Mouse (Mus musculus) limb, embryonic 10.5 days (tissue): ENCODE measurements around the gene Nsg1. TPM values are rescaled to one million over a fixed set of nuclear protein-coding genes. Genes with fewer than 3 reads are reported as not detected.
A peak's percentile ranks its signal among the peaks of the same experiment; 100 is the strongest.

Experiments
- DNase-seq: peaks from one replicate; pipeline ENCODE4 v3.0.0-alpha.2; 2017; ENCODE audit warnings: low spot score
- H3K27ac ChIP-seq: fragments of 300-500 bp; sonication (generic); 2 replicates; pipeline ENCODE4 v1.5.1; 2016; ENCODE audit warnings: mild to moderate bottlenecking
- H3K27me3 ChIP-seq: fragments of 300-500 bp; sonication (generic); 2 replicates; pipeline ENCODE4 v1.6.1; 2016; ENCODE audit warnings: low read depth, mild to moderate bottlenecking; ENCODE audit not compliant: poor library complexity, severe bottlenecking
- H3K36me3 ChIP-seq: fragments of 300-500 bp; sonication (generic); 2 replicates; pipeline ENCODE4 v1.6.1; 2016; ENCODE audit warnings: mild to moderate bottlenecking, moderate library complexity
- H3K4me1 ChIP-seq: fragments of 300-500 bp; sonication (generic); 2 replicates; pipeline ENCODE4 v1.6.1; 2016
- H3K4me3 ChIP-seq: fragments of 300-500 bp; sonication (generic); 2 replicates; pipeline ENCODE4 v1.5.1; 2016; ENCODE audit warnings: mild to moderate bottlenecking, moderate library complexity
- H3K9me3 ChIP-seq: fragments of 300-500 bp; sonication (generic); replicated peaks from 2 replicates; pipeline ENCODE4 v1.6.1; 2016; ENCODE audit warnings: mild to moderate bottlenecking
- WGBS: fragments of 180-500 bp; shearing (Covaris S2); methylation state at CpG from one replicate; pipeline ENCODE4 v1.1.7; 2016; 5-methylcytosine and 5-hydroxymethylcytosine counted together
- polyA plus RNA-seq: library from polyadenylated mRNA; unstranded; fragments of >200 nt; fragmentation: Nextera tagmentation; extraction: Ambion mirVana; gene quantifications from 2 replicates; pipeline ENCODE4 v1.2.1, GENCODE M21; 2016

The Nsg1 gene
- 77.7 and 110 TPM in 2 replicates for polyA plus RNA-seq

- H3K36me3 ChIP-seq = peaks cover 30% of the 10 kb centered on the region
- peak within 1 kb of the TSS; percentile 92 for H3K27ac ChIP-seq
- H3K27me3 ChIP-seq = peaks cover 54% of the 10 kb centered on the region
- DNase-seq = peak; percentile 43
- no peaks in the 10 kb centered on the region for H3K9me3 ChIP-seq
- H3K4me3 ChIP-seq = peak within 1 kb of the TSS; percentile 69
- peaks cover 30% of the 10 kb centered on the region for H3K4me1 ChIP-seq
- 7% methylated on average over 35 of the region's 35 CpGs for WGBS
Observed at GRCm38 (mm10) chr5:38159634-38160413, at the start of gene Nsg1. TSS of gene Nsg1 (minus strand) at chr5:38159907.

- DNase-seq = no peak
- WGBS = 80% methylated on average over 8 of the region's 8 CpGs
- Histone ChIP-seq H3K27ac (no peak overlapping the region), H3K36me3 (peaks cover 75% of the 10 kb centered on the region), H3K9me3 (no peaks in the 10 kb centered on the region), H3K4me1 (peaks cover 5% of the 10 kb centered on the region; the same call in 1 of the 2 replicates), H3K4me3 (no peak overlapping the region), H3K27me3 (no peaks in the 10 kb centered on the region)
Observed at GRCm38 (mm10) chr5:38208985-38209384, 49.3 kb upstream of the Nsg1 start.

GRCm38 (mm10) chr5:38205303-38205726 is 45.6 kb upstream of the Nsg1 start:
- Histone ChIP-seq H3K4me1 (peaks cover 5% of the 10 kb centered on the region; the same call in 1 of the 2 replicates), H3K27me3 (no peaks in the 10 kb centered on the region), H3K4me3 (no peak overlapping the region), H3K27ac (no peak overlapping the region), H3K36me3 (peaks cover 77% of the 10 kb centered on the region), H3K9me3 (no peaks in the 10 kb centered on the region)
- no peak for DNase-seq
- 89% methylated on average over 7 of the region's 7 CpGs for WGBS

GRCm38 (mm10) chr5:38199686-38200085 is 40.0 kb upstream of the Nsg1 start:
- WGBS = 93% methylated on average over 2 of the region's 2 CpGs
- Histone ChIP-seq H3K4me1 (no peaks in the 10 kb centered on the region), H3K27me3 (no peaks in the 10 kb centered on the region), H3K4me3 (no peak overlapping the region), H3K36me3 (peaks cover 52% of the 10 kb centered on the region), H3K27ac (no peak overlapping the region), H3K9me3 (no peaks in the 10 kb centered on the region)
- DNase-seq = no peak

GRCm38 (mm10) chr5:38197482-38197823 is 37.7 kb upstream of the Nsg1 start:
- Histone ChIP-seq H3K4me1 (no peaks in the 10 kb centered on the region), H3K27me3 (no peaks in the 10 kb centered on the region), H3K9me3 (no peaks in the 10 kb centered on the region), H3K4me3 (no peak overlapping the region), H3K27ac (no peak overlapping the region), H3K36me3 (peaks cover 30% of the 10 kb centered on the region)
- WGBS = 26% methylated on average over 7 of the region's 7 CpGs
- DNase-seq = peak; percentile 91

GRCm38 (mm10) chr5:38196821-38197481 is 37.2 kb upstream of the Nsg1 start:
- H3K27ac ChIP-seq = no peak overlapping the region
- 69% methylated on average over 5 of the region's 5 CpGs for WGBS

GRCm38 (mm10) chr5:38195941-38196340 is 36.2 kb upstream of the Nsg1 start:
- Histone ChIP-seq H3K4me1 (no peaks in the 10 kb centered on the region), H3K27ac (no peak overlapping the region), H3K36me3 (peaks cover 15% of the 10 kb centered on the region), H3K4me3 (no peak overlapping the region), H3K9me3 (no peaks in the 10 kb centered on the region), H3K27me3 (no peaks in the 10 kb centered on the region)
- DNase-seq = no peak

More at GRCm38 (mm10) chr5:38196821-38197481, 37.2 kb upstream of the Nsg1 start:
- no peaks in the 10 kb centered on the region for H3K27me3 ChIP-seq
- H3K9me3 ChIP-seq = no peaks in the 10 kb centered on the region
- peaks cover 25% of the 10 kb centered on the region for H3K36me3 ChIP-seq
- no peak overlapping the region for H3K4me3 ChIP-seq
- H3K4me1 ChIP-seq = no peaks in the 10 kb centered on the region
- no peak for DNase-seq

GRCm38 (mm10) chr5:38194946-38195345 is 35.2 kb upstream of the Nsg1 start:
- Histone ChIP-seq H3K4me1 (no peaks in the 10 kb centered on the region), H3K27ac (no peak overlapping the region), H3K27me3 (no peaks in the 10 kb centered on the region), H3K4me3 (no peak overlapping the region), H3K36me3 (peaks cover 7% of the 10 kb centered on the region; the same call in 1 of the 2 replicates), H3K9me3 (no peaks in the 10 kb centered on the region)
- 60% methylated on average over 2 of the region's 2 CpGs for WGBS
- no peak for DNase-seq

GRCm38 (mm10) chr5:38190907-38191306 is 31.2 kb upstream of the Nsg1 start:
- Histone ChIP-seq H3K4me3 (no peak overlapping the region), H3K36me3 (no peaks in the 10 kb centered on the region), H3K9me3 (no peaks in the 10 kb centered on the region), H3K27ac (no peak overlapping the region), H3K4me1 (no peaks in the 10 kb centered on the region), H3K27me3 (no peaks in the 10 kb centered on the region)
- 95% methylated on average over 3 of the region's 3 CpGs for WGBS
- DNase-seq = no peak

GRCm38 (mm10) chr5:38187006-38187405 is 27.3 kb upstream of the Nsg1 start:
- Histone ChIP-seq H3K4me1 (no peaks in the 10 kb centered on the region), H3K9me3 (no peaks in the 10 kb centered on the region), H3K4me3 (no peak overlapping the region), H3K36me3 (no peaks in the 10 kb centered on the region), H3K27ac (no peak overlapping the region), H3K27me3 (no peaks in the 10 kb centered on the region)
- 90% methylated on average over 2 of the region's 2 CpGs for WGBS
- no peak for DNase-seq

- no peaks in the 10 kb centered on the region for H3K27me3 ChIP-seq
- no peaks in the 10 kb centered on the region for H3K9me3 ChIP-seq
- H3K27ac ChIP-seq = no peak overlapping the region
- DNase-seq = no peak
- H3K36me3 ChIP-seq = no peaks in the 10 kb centered on the region
- no peaks in the 10 kb centered on the region for H3K4me1 ChIP-seq
- no peak overlapping the region for H3K4me3 ChIP-seq
- WGBS = 90% methylated on average over 6 of the region's 6 CpGs
Observed at GRCm38 (mm10) chr5:38184688-38185285, 25.1 kb upstream of the Nsg1 start.

- 79% methylated on average over 16 of the region's 16 CpGs for WGBS
- no peak overlapping the region for H3K27ac ChIP-seq
- no peaks in the 10 kb centered on the region; the same call in 1 of the 2 replicates for H3K9me3 ChIP-seq
- DNase-seq = no peak
- no peaks in the 10 kb centered on the region for H3K36me3 ChIP-seq
- H3K4me1 ChIP-seq = no peaks in the 10 kb centered on the region
- no peaks in the 10 kb centered on the region for H3K27me3 ChIP-seq
- H3K4me3 ChIP-seq = no peak overlapping the region
Observed at GRCm38 (mm10) chr5:38174256-38174912, 14.7 kb upstream of the Nsg1 start.
